Mouse (Mus musculus) neutrophil, adult 5-6 weeks (primary cell): ENCODE measurements around the gene Sdhaf3. TPM values are rescaled to one million over a fixed set of nuclear protein-coding genes. Genes with fewer than 3 reads are reported as not detected.

ENCODE experiments used
- ATAC-seq: fragments of 151-379, 151-347 bp; 2 replicates; pipeline ENCODE4 v1.8.0; 2017; ENCODE audit warnings: mild to moderate bottlenecking, moderate TSS enrichment; ENCODE audit not compliant: insufficient number of reproducible peaks, poor library complexity, low FRiP score, severe bottlenecking; ENCODE audit errors: extremely low read depth
- total RNA-seq: library from RNA; stranded (forward); fragments of 200-1000 nt; gene quantifications from 2 replicates; pipeline ENCODE4 v1.2.3, GENCODE M21; 2017

Gene Sdhaf3
- total RNA-seq, 1 experiment from 2014 or later, result 4.7 TPM

GRCm38 (mm10) chr6:7038835-7039234, 83.0 kb downstream of the Sdhaf3 start:
- no peak for ATAC-seq

GRCm38 (mm10) chr6:7041912-7042311, 86.1 kb downstream of the Sdhaf3 start:
- no peak for ATAC-seq

- ATAC-seq, result no peak
Observed at GRCm38 (mm10) chr6:7062819-7063218, 107.0 kb downstream of the Sdhaf3 start.

GRCm38 (mm10) chr6:7068782-7069181, 113.0 kb downstream of the Sdhaf3 start:
- ATAC-seq, result no peak

GRCm38 (mm10) chr6:7069463-7069862, 113.7 kb downstream of the Sdhaf3 start:
- ATAC-seq, result no peak

GRCm38 (mm10) chr6:7082054-7082453, 126.2 kb downstream of the Sdhaf3 start:
- no peak for ATAC-seq

- no peak for ATAC-seq
Observed at GRCm38 (mm10) chr6:7082467-7083259, 126.9 kb downstream of the Sdhaf3 start.

- no peak for ATAC-seq
Observed at GRCm38 (mm10) chr6:7083661-7084060, 127.9 kb downstream of the Sdhaf3 start.

- no peak for ATAC-seq
Observed at GRCm38 (mm10) chr6:7084370-7084769, 128.6 kb downstream of the Sdhaf3 start.

- ATAC-seq, result no peak
Observed at GRCm38 (mm10) chr6:7085506-7085905, 129.7 kb downstream of the Sdhaf3 start.

- no peak for ATAC-seq
Observed at GRCm38 (mm10) chr6:7092094-7092493, 136.3 kb downstream of the Sdhaf3 start.

Other genes with a start within 250 kb of the Sdhaf3 start
- not detected in 2 replicates for gene Dlx6, start 92.7 kb upstream of the Sdhaf3 start, total RNA-seq
- not detected in 2 replicates for gene Dlx5, start 73.9 kb upstream of the Sdhaf3 start, total RNA-seq